13 mouse cellular contexts compared by ENCODE assay signal in the genomic region with DNA sequence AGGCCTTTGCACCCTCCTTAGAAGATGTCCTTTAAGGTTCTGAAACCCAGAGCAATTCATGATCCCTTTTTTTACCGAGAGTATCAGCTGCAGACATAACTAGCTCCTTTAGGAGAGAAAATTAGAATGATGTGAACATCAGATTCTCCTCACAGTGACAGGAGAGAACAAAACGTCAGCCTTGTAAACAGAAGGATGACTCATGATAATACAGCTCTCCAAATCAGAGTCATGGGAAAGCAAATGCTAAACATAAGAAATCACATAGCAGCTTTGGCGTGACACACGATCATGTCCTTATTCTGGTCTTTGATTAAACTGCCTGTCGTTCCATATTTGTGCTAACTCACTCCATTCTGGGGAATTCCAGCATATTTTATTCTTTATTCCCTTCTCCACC.
DNase-seq lines count a peak whose midpoint lies in the region.
"Had no signal": no experiment of that assay in that cellular context is flagged by ENCODE, and none has a peak within 500 bp of the region (broad histone marks: within the 10 kb centered on the region; RNA-seq: fewer than 3 reads in every experiment).

No protein-coding gene starts in this region.

- intact Hi-C loops in heart, postnatal 10 days (cut with DNase I): no loop called here
- intact Hi-C loops in left cerebral cortex, postnatal 25 days (cut with DNase I): no loop called here
- intact Hi-C loops in left cerebral cortex, postnatal 4 days (cut with DNase I): no loop called here

- DNase-seq in heart, postnatal 10 days: peak; percentile 3 to 9
- no peak for DNase-seq in heart, adult 9 months (ENCODE audit: low spot score in 2 of 2)
- peak; percentile 15 to 23 for DNase-seq in left cerebral cortex, postnatal 25 days (ENCODE audit: low spot score in 2 of 2)
- DNase-seq in left cerebral cortex, postnatal 4 days: no peak
- peak; percentile 9 for DNase-seq in MN1 (ENCODE audit: low spot score)
- DNase-seq in adrenal gland, postnatal 25 days: no peak
- DNase-seq in adrenal gland, postnatal 14 days: no peak
- DNase-seq: adrenal gland, adult 8-10 months; cerebellum, adult 11-12 months; cerebellum, postnatal 10 days; gastrocnemius, postnatal 10 days; kidney, adult 11 months; thymus, postnatal 14 days had no signal

Comparison
In these comparisons a context has a peak if more than half of its experiments do, and no peak if none do; other contexts are left out.
1. DNase-seq: peak in heart, postnatal 10 days (2 of 2), left cerebral cortex, postnatal 25 days (2 of 2) and MN1 (single experiment); none in heart, adult 9 months (0 of 2), left cerebral cortex, postnatal 4 days (single experiment), adrenal gland, postnatal 25 days (single experiment) and adrenal gland, postnatal 14 days (single experiment).